Mouse (Mus musculus): ENCODE results near the gene Ccer1.

DNA sequence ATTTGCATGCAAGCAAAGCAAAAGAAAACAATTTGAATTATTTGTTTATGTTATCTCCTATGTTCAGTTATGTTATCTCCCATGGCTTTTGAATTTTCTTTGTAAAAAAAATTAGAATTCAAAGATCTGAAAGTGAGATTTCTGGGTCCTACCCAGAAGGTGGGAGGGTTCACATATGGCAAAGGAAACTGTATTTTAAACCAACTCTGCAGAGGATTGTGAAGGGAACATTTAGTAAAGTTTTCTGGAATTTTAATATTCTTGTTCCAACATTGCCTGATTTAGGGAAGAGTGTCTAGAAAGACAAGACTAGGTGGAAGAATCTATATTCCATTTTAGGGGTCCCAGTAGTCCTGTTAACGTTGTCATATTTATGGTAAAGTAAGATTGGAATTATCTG is 24.4 kb downstream of the Ccer1 start:
- TF ChIP-seq GATA1 (IDR thresholded peaks at IDR 0.05; ENCODE audit: borderline replicate concordance, low read length), result no peak
- TF ChIP-seq FLI1 (IDR thresholded peaks at IDR 0.05; ENCODE audit: low read length), result no peak

All from megakaryocyte, embryonic 14.5 days (primary cell).